Mouse (Mus musculus): ENCODE measurements around the gene Krtap19-2.

DNA sequence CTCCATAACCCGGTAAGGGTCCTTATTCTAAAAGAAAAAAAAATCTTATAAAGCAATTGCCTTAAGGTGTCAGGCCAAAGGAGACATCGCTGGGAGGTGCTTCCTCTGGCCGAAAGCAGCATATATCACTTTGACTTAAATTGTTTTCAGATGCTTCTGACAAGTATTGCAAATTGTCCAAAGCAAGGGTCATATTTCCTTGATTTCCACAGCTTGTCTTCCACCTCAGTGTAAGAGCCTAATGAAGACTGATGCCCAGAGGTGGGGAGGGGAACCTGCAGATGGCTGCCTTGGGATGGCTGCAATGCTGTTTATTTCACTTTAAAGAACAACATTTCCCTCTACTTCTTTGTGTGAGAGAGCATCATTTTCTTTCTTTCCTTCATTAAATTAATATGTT is 47.1 kb downstream of the Krtap19-2 start:
- TF ChIP-seq CTCF (IDR thresholded peaks at IDR 0.05; ENCODE audit: borderline replicate concordance, insufficient read depth, low read depth, low read length) (no peak), POLR2A (IDR thresholded peaks at IDR 0.05; ENCODE audit: borderline replicate concordance, insufficient read depth, low read length) (no peak)
